Mouse (Mus musculus): ENCODE measurements around the gene Etv5. TPM values are rescaled to one million over a fixed set of nuclear protein-coding genes. Genes with fewer than 3 reads are reported as not detected.

Gene Etv5
- total RNA-seq, 2 experiments from 2014 or later = 24.1 to 27.5 TPM

DNA sequence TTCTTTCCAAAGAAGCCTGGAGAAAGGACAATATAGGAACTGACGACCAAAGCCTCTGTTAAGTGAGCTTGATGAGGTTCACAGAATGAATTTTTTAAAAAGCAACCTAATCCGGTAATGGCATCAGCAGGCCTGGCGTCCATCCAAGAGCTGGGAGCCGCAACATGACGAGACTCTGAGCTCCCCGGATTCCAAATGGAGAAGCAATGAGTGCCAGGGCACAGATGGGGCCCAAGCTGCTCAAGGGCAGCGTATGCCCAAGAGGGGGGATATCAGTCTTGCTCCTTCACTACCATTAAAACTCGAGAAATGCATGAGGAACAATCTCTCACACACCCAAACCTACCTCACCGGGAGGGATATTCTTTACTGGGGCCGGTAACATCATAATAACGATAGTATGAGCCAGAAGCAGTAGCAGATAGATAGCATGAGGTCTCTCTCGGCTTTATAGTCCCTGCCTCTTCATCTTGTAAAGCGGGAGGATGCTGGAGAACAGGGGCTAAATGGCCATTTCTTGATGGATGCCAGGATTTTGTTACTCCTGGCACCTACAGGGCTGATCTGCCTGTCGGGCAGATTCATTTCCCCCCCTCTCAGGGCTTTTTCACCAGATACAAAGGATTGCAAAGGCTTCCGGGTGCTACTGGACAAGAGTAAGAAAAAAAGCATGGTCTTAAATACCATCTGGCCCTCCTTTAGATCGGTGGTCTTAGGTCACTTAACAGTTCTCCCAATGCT lies 9.1 kb downstream of the Etv5 start:
- no peak for DNase-seq (ENCODE audit: low spot score in 2 of 2)

DNA sequence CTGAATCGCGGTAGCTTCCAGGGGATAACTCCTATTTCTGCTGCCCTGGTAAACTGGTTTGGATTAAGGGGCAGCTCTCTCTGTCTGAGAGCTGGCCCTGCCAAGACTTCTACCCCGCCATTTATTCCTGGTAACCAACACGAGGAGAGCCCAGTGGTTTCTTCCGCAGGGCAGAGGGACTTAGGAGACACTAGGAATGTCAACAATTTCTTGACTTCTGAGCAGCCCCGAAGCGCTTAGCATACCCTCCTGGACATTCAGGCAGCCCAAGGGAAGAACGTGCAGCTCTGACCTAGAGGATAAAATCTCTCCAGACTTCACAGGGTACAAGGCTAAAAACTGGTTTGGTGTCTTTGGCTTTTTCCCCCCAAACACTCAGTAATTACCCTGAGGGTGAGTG lies 10.1 kb downstream of the Etv5 start:
- no peak for DNase-seq (ENCODE audit: low spot score in 2 of 2)

DNA sequence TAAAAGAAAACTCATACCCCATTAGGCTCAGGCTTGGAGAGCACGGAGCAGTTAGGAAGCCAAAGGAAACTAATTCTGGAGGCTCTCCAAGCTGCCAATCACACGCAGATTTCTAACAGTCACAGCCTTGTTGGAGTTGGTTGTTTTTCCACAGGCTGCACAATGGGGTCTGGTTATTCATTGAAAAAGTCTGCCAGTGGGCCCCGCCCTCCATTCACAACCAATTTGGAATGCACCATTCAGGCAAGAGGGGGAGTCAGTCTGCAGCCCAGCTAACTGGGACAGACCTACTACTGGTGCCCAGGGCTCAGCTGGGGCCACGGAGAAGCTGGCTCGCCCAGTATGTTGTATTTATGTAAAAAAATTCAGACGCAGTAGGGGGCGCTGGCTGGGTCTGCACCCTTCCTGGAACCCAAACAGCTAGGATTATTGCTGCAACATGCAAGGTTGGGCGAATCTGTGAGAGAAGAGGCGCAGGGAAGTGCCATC lies 10.6 kb downstream of the Etv5 start:
- DNase-seq (ENCODE audit: low spot score in 2 of 2) = peak; percentile 10 to 54

DNA sequence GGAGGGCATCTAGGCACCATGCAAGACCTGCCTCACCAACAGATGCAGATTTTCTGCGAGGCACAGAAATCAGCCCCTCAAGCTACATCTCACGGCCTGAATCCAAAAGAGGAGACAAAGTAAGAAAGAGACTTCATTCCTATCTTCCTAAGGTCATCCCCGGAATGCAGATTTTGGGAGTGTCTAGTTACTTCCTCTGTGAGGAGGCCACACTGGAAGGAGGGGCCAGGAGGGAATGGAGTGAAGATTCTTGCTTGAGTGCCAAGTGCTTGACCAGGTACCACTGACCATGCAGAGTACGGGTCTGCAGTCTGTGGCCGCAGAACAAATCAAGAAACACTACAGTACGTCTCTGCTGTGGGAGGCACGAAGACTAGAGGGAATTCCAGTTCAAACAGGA lies 12.7 kb downstream of the Etv5 start:
- no peak for DNase-seq (ENCODE audit: low spot score in 2 of 2)

DNA sequence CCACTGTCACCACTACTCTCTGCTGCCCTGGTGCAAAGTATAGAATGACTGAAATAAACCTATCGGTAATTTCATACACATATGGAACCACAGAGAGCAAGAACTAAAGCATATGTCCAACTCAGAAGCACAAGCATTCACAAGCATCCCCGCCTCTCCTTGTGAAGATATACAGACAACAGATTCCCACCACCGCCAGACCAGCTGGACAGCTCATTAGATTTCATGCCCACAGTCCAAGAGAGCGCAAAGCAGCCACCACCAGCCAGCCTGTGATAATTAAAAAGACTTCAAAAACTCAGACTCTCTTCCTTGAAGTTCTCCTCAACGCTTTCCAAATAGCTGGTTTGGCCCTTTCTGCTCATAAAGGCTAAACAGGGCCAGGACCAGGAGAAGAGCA lies 17.3 kb downstream of the Etv5 start:
- no peak for DNase-seq (ENCODE audit: low spot score in 2 of 2)

DNA sequence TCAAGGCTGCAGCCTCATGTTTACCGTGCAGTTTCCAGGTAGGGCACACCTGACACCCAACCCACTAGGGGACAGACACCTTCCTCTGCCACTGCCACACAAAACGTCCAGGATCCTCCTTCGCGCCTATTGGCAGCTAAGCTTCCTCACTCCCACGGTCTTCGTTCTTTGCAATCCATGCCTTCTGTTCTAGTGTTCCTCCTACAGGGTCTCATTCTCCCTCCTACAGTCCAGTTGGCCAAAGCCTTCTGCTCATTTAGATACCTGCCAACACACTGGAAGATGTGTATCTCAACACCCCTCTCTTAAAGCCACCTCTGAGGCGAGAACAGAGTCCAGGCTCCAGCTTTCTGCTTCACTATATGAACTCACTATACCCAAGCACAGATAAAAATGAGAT lies 21.6 kb downstream of the Etv5 start:
- no peak for DNase-seq (ENCODE audit: low spot score in 2 of 2)

DNA sequence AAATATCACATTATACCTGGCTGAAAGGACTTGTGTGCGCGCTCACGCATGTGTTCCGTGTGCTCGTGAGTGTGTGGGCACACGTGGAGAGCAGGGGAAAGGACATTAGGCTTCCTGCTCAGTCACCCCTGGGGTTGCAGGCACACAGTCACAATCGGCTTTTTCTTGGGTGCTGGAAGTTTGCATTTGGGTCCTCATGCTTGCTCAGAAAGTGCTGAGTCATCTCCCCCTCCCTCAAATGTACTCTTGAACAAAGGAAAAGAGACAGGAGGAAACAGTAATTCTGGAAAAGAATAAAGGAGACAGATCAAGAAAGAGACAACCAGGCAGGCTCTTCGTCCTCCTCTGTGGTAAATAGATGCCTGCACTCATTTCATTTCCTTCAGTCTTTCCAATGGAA lies 22.5 kb downstream of the Etv5 start:
- DNase-seq (ENCODE audit: low spot score in 2 of 2) = no peak

DNA sequence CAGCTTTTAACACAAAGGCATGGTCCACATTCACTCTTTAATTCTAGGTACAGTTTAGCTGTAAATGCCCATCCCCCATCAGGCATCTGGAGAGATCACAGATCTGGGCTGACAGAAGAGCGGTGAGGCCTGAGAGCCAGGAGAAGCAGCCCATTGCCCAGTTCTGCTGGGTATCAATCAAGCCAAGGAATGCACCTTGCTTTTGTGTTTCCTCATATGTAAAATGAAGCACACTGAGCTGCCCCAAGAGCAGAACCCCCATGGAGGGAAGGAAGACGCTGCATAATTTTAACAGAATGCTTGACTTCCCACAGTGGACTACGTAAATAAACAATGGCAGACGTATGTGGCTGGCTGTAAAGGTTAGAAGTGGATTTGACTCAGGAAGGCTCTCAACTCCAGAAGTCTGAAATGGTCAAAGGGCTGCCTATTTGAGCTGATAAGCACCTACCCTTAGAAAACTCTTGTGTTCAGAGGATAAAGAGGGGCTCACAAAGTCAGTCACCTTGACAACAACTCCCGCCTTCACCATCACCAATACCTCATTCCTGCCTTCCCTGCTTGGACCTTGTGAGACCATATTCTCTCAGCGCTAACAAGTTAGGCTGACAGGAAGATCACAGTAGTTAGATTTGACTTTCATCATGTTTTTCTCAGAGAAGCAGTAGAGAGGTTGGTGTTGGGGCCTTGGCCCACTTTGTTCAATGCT lies 23.2 kb downstream of the Etv5 start:
- no peak for DNase-seq (ENCODE audit: low spot score in 2 of 2)

DNA sequence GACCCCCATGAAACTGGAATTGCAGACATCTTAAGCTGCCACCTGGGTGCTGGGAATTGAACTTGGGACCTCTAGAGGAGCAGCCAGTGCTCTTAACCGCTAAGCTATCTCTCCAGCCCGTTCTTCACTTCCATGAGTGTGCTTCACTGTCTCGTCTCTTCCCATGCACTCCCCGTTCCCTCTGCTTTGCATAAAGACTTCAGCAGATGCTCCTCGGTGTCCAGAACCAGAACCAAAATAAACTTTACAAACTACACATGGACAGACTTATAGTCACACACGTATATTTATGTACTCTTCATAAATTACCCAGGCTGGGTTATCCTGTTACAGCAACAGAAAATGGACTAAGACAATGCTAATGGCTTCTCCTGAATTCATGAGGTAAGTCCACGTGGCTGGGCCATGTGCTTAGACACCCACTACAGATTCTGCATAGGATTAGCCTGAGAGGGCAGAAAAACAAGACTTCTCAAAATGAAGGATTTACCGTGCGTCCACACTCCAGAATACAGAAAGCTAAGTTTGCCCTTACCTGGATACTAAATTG lies 25.2 kb downstream of the Etv5 start:
- no peak for DNase-seq (ENCODE audit: low spot score in 2 of 2)

DNA sequence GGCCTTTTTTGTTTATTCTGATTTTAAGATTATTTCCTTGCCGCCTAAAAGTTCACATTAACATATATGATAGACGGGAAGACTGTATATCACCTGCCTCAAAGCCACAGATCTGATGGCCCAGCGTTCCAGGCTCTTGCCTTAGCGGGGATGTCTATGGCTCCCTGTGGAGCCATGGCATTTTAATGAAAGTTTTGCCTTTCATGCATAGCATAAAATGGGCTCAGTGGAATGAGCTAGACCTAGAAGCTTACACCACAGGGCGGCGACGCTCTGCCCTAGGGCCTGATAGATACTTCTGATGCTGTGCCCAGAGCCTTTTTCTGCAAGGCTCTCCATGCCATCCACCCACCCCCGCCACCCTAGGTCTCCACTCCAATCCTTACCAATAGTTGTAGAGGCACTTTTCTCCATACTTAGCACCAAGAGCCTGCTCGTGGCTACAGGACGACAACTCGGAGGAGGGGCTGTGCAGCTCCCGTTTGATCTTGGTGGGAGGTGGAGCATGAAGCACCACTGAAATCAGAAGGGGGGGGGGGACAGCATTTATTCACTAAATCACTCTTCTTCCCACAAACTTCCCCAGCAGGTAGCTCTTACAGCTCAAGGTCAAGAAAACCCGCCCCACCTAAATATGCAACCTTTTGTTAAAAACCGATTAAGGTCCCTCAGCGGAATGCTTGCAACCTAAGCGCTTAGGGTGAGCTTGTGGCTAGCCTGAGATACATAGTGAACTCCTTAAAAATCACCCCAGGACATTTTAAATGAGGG lies 26.9 kb downstream of the Etv5 start:
- DNase-seq (ENCODE audit: low spot score in 2 of 2) = no peak

DNA sequence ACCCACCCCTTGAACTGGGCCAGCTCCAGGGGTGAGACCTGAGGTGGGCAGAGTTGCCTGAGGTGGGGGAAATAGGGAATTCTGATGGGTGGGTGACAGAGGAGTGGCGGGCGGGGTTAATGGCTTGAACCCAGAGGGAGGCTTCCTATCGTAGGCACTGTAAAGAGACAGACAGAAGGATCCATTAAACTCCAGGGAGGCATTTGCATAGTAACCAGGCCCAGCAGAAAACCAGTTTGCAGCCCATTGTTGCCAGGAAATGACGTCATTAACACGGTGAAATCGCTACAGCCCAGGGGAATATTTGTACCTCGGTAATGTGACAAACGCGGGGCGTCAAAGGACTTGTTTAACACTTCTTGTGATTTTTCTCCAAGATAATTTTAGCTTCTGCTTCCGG lies 27.8 kb downstream of the Etv5 start:
- DNase-seq (ENCODE audit: low spot score in 2 of 2) = no peak

DNA sequence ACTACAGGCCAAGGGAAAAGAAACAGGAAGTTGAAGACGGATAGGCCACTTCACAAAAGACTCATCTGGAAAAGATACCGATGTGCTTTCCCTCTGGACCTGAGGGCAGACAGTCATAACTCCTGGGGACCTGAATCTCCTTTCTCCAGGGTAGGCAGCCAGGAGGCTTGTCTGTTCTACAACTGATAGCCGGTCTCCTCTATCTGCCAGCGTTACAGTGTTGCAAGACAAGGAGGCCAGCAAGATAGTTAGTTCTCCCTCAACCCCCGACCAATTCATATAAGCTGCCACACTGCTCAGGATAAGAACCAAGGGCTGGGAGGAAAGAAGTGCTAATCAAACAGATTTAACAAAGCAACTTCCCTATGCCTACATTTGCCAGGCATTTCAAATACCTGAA lies 29.5 kb downstream of the Etv5 start:
- DNase-seq (ENCODE audit: low spot score in 2 of 2) = no peak

DNA sequence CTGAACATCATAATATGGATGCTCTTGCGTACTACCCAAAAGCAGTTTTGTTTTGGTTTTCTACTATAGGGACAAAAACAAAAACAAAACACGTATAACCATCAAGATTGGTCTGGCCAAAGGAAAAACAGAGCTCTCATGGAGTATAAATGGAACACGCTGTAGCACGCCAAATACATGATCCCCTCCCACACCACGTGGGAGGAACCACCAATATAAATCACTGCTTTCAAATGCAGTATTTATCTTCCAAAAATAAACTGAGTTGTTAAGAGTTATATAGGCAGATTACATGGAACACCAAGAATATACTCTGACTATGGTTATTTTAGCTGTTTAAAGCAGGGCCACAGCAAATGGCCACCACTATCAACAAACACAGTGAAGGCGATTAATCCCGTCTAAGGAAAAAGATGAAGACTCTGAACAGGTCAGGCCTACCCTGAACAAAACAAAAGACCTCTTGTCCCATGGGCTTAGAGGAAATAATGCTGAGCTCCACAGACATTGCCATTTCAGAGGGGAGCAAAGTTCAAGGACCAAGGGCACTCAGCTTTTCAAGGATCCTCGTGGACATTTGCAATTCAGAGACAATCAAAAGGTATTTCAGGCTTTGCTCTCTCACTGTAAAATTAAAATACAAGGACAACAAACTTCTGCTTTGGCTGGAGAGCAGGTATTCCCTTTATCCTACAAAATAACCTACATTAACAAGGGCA lies 30.7 kb downstream of the Etv5 start:
- no peak for DNase-seq (ENCODE audit: low spot score in 2 of 2)

DNA sequence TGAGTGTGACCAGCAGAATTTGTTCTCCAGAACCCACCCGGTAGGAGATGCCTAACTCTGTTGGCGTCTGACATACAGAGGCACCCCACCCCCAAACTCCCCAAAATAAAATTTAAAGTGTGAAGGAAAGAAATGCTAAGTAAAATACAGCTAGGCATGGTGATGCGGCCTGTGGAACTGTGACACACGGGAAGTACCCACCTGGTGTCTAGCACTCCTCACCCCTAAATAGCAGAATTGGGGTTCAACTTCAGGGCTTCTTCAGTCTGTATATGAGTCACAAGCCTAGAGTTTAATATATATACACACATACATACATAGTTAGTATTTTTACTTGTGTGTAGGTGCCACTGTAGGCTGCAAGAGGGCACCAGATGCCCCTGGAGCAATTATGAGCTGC lies 32.8 kb downstream of the Etv5 start:
- no peak for DNase-seq (ENCODE audit: low spot score in 2 of 2)

DNA sequence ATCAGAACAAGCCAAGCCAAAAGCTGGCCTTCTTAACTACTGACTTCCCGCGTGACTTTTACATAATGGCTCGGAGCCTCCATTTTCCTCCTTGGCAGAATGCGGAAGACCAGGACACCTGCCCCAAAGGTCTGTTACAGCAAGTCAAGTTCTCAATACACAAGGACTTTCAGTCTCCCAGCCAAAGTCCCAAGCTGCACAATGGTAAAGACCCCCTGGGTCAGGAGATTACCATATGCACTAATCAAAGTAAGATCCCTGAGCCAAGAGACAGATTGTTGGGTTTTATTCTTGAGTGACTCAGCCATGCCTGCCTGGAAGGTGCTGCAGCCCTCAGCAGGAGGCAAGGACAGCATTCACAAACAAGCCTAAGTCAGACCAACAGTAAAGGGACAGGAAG lies 33.5 kb downstream of the Etv5 start:
- no peak for DNase-seq (ENCODE audit: low spot score in 2 of 2)

DNA sequence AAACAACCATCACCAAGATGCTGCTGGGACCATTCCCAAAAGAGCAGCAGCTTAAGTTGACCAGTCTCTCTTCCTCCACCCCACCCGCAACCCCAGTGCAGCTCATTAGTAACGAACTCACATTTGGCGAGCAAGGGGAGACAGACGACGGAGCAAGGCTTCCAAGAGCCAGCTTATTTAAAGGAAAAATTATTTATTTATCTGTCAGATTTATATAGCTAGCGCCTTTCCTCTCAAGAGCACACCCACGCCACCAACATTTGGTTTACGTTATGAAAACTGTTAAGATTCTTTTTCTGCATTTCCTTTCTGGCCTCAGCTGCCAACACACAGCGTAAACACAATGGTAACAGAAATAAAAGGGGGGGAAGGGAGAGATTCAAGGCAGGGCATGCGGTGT lies 34.0 kb downstream of the Etv5 start:
- DNase-seq (ENCODE audit: low spot score in 2 of 2) = no peak

DNA sequence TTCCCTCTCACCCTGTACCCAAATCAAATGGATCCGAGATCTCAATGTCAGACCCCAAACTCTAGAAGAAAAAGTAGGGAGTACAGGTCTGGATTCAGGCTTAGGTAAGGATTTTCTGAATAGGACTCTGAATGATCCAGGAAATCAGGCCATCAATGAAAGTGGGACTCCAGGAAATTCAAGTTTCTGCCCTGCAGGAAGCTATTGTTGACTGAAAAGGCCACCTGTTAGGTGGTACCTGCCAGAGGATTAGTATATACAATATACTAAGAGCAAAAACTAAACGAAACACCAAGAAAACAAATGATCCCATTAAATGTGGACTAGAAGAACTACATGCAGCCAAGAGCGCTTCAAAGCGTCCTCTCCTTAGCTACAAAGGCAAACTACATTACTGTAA lies 35.8 kb downstream of the Etv5 start:
- DNase-seq (ENCODE audit: low spot score in 2 of 2) = no peak

DNA sequence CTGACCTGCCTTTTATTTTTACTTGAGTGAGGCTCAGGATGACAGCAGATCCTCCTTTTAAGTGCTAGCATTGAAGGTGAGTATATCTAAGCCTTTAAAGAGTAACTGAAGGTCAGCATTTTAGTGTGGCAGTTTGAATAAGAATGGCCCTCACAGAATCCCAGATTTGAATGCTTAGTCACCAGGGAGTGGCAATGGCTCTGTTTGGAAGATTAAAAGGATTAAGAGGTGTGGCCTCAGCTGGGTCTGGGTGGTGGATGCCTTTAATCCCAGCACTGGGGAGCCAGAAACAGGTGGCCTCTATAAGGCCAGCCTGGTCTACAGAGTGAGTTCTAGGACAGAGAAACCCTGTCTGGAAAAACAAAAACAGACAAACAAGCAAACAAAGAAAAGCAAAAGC lies 36.9 kb downstream of the Etv5 start:
- no peak for DNase-seq (ENCODE audit: low spot score in 2 of 2)

DNA sequence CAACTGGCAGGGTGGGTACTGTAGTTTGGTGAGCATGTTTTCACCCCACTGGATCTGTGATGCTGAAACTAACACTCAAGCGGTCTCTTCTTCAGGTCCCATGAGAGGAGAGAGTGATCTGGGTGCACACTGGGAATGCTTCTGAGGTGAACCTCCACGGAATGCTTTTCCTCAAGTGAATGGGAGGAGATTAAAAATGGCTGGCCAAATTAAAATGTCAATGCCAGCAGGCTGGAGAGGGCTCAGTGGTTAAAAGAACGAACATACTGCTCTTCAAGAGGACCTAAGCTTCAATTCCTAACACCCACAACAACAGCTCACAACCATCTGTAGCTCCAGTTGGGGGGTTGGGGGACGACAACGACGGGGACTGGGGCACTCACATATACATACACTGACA lies 39.3 kb downstream of the Etv5 start:
- DNase-seq (ENCODE audit: low spot score in 2 of 2) = no peak

DNA sequence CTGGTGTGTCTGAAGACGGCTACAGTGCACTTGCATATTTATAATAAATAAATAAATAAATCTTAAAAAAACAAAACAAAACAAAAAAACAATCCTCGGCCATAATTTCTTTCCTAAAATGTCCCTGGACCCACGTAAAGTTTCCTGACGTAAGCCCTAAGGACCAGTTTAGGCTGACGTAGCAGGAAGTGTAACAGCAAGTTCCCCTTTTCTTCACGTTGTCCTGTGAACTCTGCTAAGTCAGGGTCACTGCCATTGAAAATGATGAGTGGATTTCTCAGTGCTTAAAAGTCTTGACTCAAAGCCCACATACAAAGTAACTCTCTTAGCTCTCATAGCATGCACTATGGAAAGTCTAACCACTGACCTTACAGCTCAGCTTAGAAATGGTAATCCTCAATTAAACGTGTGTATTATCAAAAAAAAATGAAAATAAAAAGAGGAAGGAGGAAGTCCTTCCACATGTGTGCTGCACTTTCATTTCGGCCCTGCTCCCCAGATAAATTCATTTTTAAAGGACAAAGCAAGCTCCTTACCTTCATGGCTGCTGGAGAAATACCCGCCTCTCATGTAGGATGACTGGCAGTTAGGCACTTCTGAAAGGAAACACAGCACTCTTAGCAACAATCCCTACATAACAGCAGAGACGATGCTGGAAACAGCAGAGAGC lies 40.6 kb downstream of the Etv5 start:
- no peak for DNase-seq (ENCODE audit: low spot score in 2 of 2)

DNA sequence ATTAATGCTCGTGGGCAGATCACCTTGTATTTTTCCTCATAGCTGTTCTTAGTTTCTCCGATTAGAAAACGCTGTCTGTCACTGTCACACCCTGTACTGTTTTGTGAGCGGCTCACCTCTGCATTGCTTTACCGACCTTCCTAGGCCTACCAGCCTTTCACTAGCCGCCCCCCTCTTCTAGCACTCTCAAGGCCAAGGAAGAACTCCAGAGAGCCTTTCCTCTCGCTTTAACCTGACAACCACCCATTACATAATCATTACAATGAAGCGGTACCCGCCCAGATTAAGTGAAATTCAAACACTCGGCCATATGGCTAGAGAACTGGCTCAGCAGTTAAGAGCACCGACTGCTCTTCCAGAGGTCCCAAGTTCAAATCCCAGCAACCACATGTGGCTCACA lies 41.2 kb downstream of the Etv5 start:
- no peak for DNase-seq (ENCODE audit: low spot score in 2 of 2)
